Mouse (Mus musculus): ENCODE data around the gene Recql.
A peak's percentile ranks its signal among the peaks of the same experiment; 100 is the strongest.

DNA sequence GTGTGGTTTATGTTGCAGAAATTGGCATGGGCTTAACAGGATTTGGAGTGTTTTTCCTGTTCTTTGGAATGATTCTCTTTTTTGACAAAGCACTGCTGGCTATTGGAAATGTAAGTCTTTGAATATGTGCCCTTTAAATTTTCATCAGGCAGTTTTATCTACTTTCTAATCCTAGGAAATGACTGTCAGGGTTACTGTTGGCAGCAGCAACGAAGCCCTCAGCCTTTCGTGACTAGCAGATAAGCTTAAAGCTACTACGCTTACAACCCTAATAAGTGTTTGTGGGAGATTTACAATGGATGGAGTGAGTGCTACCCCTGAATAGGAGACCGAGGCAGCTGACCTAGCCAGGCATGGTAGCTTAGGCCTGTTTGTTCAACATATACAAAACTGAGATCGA, 5.4 kb upstream of the Recql start:
- no peak for TF ChIP-seq MAZ (IDR thresholded peaks at IDR 0.05; ENCODE audit: low read depth, low read length)
- no peak for TF ChIP-seq USF1 (IDR thresholded peaks at IDR 0.05; ENCODE audit: low read depth, low read length)
- TF ChIP-seq CTCF (IDR thresholded peaks at IDR 0.05 in 2 of 3, conservative IDR thresholded peaks at IDR 0.05 in 1 of 3; ENCODE audit: control insufficient read depth in 1 of 3, insufficient read depth in 1 of 3, low read depth in 2 of 3, low read length in 3 of 3, poor library complexity in 1 of 3, severe bottlenecking in 1 of 3), result no peak
- TF ChIP-seq POLR2A (IDR thresholded peaks at IDR 0.05; ENCODE audit: control insufficient read depth in 1 of 2, insufficient read depth in 1 of 2, low read depth in 1 of 2, low read length in 2 of 2, poor library complexity in 1 of 2), result no peak
- peak; percentile 57 to 69 for TF ChIP-seq EP300 (IDR thresholded peaks at IDR 0.05; ENCODE audit: low read depth in 1 of 2, low read length in 2 of 2)
- TF ChIP-seq ZMIZ1 (IDR thresholded peaks at IDR 0.05; ENCODE audit: low read depth, low read length), result no peak
- TF ChIP-seq CHD2 (IDR thresholded peaks at IDR 0.05; ENCODE audit: low read length), result no peak

Data from MEL (cell line).